In genomic region chr11:19709337-19709736, GRCm38 (mm10) we compare ENCODE assay signal across 23 mouse cellular contexts.
DNase-seq lines count a peak whose midpoint lies in the region; ATAC-seq and TF ChIP-seq lines count a peak whose summit lies in the region.
"Had no signal": no experiment of that assay in that cellular context is flagged by ENCODE, and none has a peak within 500 bp of the region (broad histone marks: within the 10 kb centered on the region; RNA-seq: fewer than 3 reads in every experiment).

No protein-coding gene starts in this region.

- H3K36me3 ChIP-seq in kidney, postnatal 0 days (ENCODE audit: insufficient read depth, low read length), result no peaks in the 10 kb centered on the region
- no peaks in the 10 kb centered on the region for H3K36me3 ChIP-seq in midbrain, embryonic 11.5 days (ENCODE audit: control insufficient read depth, insufficient read depth, low read length)
- no peaks in the 10 kb centered on the region for H3K36me3 ChIP-seq in midbrain, embryonic 16.5 days (ENCODE audit: control insufficient read depth, insufficient read depth, low read length)
- H3K36me3 ChIP-seq: embryonic facial prominence, embryonic 10.5 days; embryonic facial prominence, embryonic 12.5 days; forebrain, embryonic 15.5 days; G1E had no signal

- H3K9ac ChIP-seq in kidney, postnatal 0 days (ENCODE audit: low read depth, low read length), result no peak overlapping the region
- no peak overlapping the region for H3K9ac ChIP-seq in midbrain, embryonic 11.5 days (ENCODE audit: low read length)
- no peak overlapping the region for H3K9ac ChIP-seq in midbrain, embryonic 16.5 days (ENCODE audit: low read depth, low read length)
- H3K9ac ChIP-seq: embryonic facial prominence, embryonic 12.5 days; forebrain, embryonic 13.5 days; forebrain, embryonic 15.5 days had no signal

- H3K4me3 ChIP-seq in kidney, postnatal 0 days (replicated peaks; ENCODE audit: low read depth, low read length), result no peak overlapping the region
- no peak overlapping the region for H3K4me3 ChIP-seq in midbrain, embryonic 11.5 days (ENCODE audit: low read depth, low read length)
- no peak overlapping the region for H3K4me3 ChIP-seq in midbrain, embryonic 16.5 days (ENCODE audit: low read depth, low read length)
- H3K4me3 ChIP-seq: embryonic facial prominence, embryonic 10.5 days; embryonic facial prominence, embryonic 12.5 days; forebrain, embryonic 13.5 days; forebrain, embryonic 15.5 days had no signal

- H3K4me2 ChIP-seq in kidney, postnatal 0 days (ENCODE audit: low read length), result no peak overlapping the region
- no peak overlapping the region for H3K4me2 ChIP-seq in midbrain, embryonic 11.5 days
- H3K4me2 ChIP-seq in midbrain, embryonic 16.5 days (ENCODE audit: low read length), result no peak overlapping the region
- H3K4me2 ChIP-seq: embryonic facial prominence, embryonic 12.5 days; forebrain, embryonic 13.5 days; forebrain, embryonic 15.5 days had no signal

- DNase-seq in kidney, postnatal 0 days (ENCODE audit: low spot score), result peak; percentile 24
- DNase-seq in kidney, adult 18-20 months, result no peak
- peak; percentile 54 for DNase-seq in midbrain, embryonic 11.5 days (ENCODE audit: low spot score, missing footprints)
- DNase-seq in layer of hippocampus, postnatal 14 days (ENCODE audit: low spot score in 2 of 2), result no peak
- DNase-seq: adrenal gland, adult 8-10 months; adrenal gland, postnatal 14 days; adrenal gland, postnatal 36 days; B cell, adult 2 months; cerebellum, adult 11-12 months; cerebellum, adult 2 months; cerebellum, adult 9-10 months; cerebellum, postnatal 10 days; cerebellum, postnatal 25 days had no signal

- no peak overlapping the region for H3K27ac ChIP-seq in kidney, postnatal 0 days
- H3K27ac ChIP-seq in midbrain, embryonic 11.5 days (ENCODE audit: low read depth, low read length), result no peak overlapping the region
- H3K27ac ChIP-seq in midbrain, embryonic 16.5 days (ENCODE audit: low read length), result no peak overlapping the region
- H3K27ac ChIP-seq: embryonic facial prominence, embryonic 10.5 days; embryonic facial prominence, embryonic 12.5 days; forebrain, embryonic 13.5 days; forebrain, embryonic 15.5 days had no signal

- no peak for TF ChIP-seq CTCF in kidney, postnatal 0 days (IDR thresholded peaks at IDR 0.05; ENCODE audit: low read depth)

- no peaks in the 10 kb centered on the region for H3K27me3 ChIP-seq in kidney, postnatal 0 days (ENCODE audit: insufficient read depth, low read length)
- H3K27me3 ChIP-seq in midbrain, embryonic 11.5 days (ENCODE audit: control insufficient read depth, insufficient read depth, low read length), result no peaks in the 10 kb centered on the region
- H3K27me3 ChIP-seq in midbrain, embryonic 16.5 days (ENCODE audit: control insufficient read depth, insufficient read depth, low read depth, low read length), result no peaks in the 10 kb centered on the region
- H3K27me3 ChIP-seq: CH12.LX; embryonic facial prominence, embryonic 12.5 days; forebrain, embryonic 13.5 days; forebrain, embryonic 15.5 days had no signal

- WGBS in kidney, postnatal 0 days, result 62% methylated on average over 8 of the region's 8 CpGs
- WGBS in midbrain, embryonic 11.5 days, result 90% methylated on average over 8 of the region's 8 CpGs
- WGBS in midbrain, embryonic 16.5 days, result 94% methylated on average over 8 of the region's 8 CpGs

- no peak for ATAC-seq in kidney, postnatal 0 days (replicated peaks; ENCODE audit: low FRiP score, low read depth)
- no peak for ATAC-seq in midbrain, embryonic 11.5 days (ENCODE audit: low FRiP score)
- ATAC-seq in midbrain, embryonic 16.5 days, result no peak
- ATAC-seq: activated CD4-positive, CD25-positive, alpha-beta regulatory T cell, adult 4 months; CD4-positive, CD25-positive, alpha-beta regulatory T cell, adult 4 months; forebrain, embryonic 13.5 days; forebrain, embryonic 15.5 days; Patski had no signal

- H3K4me1 ChIP-seq in kidney, postnatal 0 days (replicated peaks; ENCODE audit: insufficient read depth, low read length), result no peaks in the 10 kb centered on the region
- H3K4me1 ChIP-seq in midbrain, embryonic 11.5 days (ENCODE audit: control insufficient read depth, insufficient read depth, low read length), result no peaks in the 10 kb centered on the region
- peaks cover 2% of the 10 kb centered on the region; the same call in 1 of the 2 replicates for H3K4me1 ChIP-seq in midbrain, embryonic 16.5 days (ENCODE audit: control insufficient read depth, insufficient read depth, low read length)

- no peaks in the 10 kb centered on the region for H3K9me3 ChIP-seq in kidney, postnatal 0 days (replicated peaks; ENCODE audit: low read length)
- H3K9me3 ChIP-seq in midbrain, embryonic 11.5 days (ENCODE audit: control insufficient read depth, low read length), result no peaks in the 10 kb centered on the region
- H3K9me3 ChIP-seq in midbrain, embryonic 16.5 days (replicated peaks; ENCODE audit: control insufficient read depth, low read length, poor library complexity, severe bottlenecking), result no peaks in the 10 kb centered on the region
- H3K9me3 ChIP-seq: embryonic facial prominence, embryonic 10.5 days; embryonic facial prominence, embryonic 12.5 days; forebrain, embryonic 13.5 days; forebrain, embryonic 15.5 days; G1E had no signal

Comparison
In these comparisons a context has a peak if more than half of its experiments do, and no peak if none do; other contexts are left out.
1. DNase-seq: peak in kidney, postnatal 0 days (single experiment) and midbrain, embryonic 11.5 days (single experiment); none in kidney, adult 18-20 months (single experiment) and layer of hippocampus, postnatal 14 days (0 of 2).